11 mouse cellular contexts compared by ENCODE assay signal in genomic region chrX:153433659-153434293, GRCm38 (mm10).
DNase-seq lines count a peak whose midpoint lies in the region; ATAC-seq lines count a peak whose summit lies in the region.
"Had no signal": no experiment of that assay in that cellular context is flagged by ENCODE, and none has a peak within 500 bp of the region (broad histone marks: within the 10 kb centered on the region; RNA-seq: fewer than 3 reads in every experiment).

No protein-coding gene starts in this region.

- H3K4me3 ChIP-seq in forebrain, embryonic 13.5 days: no peak overlapping the region
- no peak overlapping the region for H3K4me3 ChIP-seq in midbrain, embryonic 10.5 days

- H3K36me3 ChIP-seq in forebrain, embryonic 13.5 days (ENCODE audit: poor library complexity, severe bottlenecking): no peaks in the 10 kb centered on the region
- no peaks in the 10 kb centered on the region for H3K36me3 ChIP-seq in midbrain, embryonic 10.5 days

- no peak overlapping the region; the same call in 1 of the 2 replicates for H3K4me2 ChIP-seq in forebrain, embryonic 13.5 days

- H3K4me1 ChIP-seq in forebrain, embryonic 13.5 days: peaks cover 6% of the 10 kb centered on the region; the same call in 1 of the 2 replicates
- peaks cover 19% of the 10 kb centered on the region for H3K4me1 ChIP-seq in midbrain, embryonic 10.5 days

- peak; percentile 5 to 6 for DNase-seq in right cerebral cortex, adult 2 months (ENCODE audit: low spot score in 2 of 2)
- DNase-seq in right cerebral cortex, postnatal 14 days: no peak
- DNase-seq in midbrain, embryonic 10.5 days (ENCODE audit: low spot score): peak; percentile 55
- peak; percentile 13 for DNase-seq in yolk sac, embryonic 10.5 days (ENCODE audit: low spot score)
- no peak for DNase-seq in liver
- no peak for DNase-seq in thymus, postnatal 4 days
- DNase-seq in heart, adult 11 months: no peak
- DNase-seq: cerebellum, adult 11 months; gastrocnemius, postnatal 10 days; kidney, postnatal 14 days had no signal

- H3K27ac ChIP-seq in forebrain, embryonic 13.5 days: no peak overlapping the region
- peak overlapping the region; percentile 84 for H3K27ac ChIP-seq in midbrain, embryonic 10.5 days (replicated peaks)

- H3K9me3 ChIP-seq in forebrain, embryonic 13.5 days (replicated peaks): no peaks in the 10 kb centered on the region
- H3K9me3 ChIP-seq in midbrain, embryonic 10.5 days (replicated peaks): no peaks in the 10 kb centered on the region

- 22% methylated on average over 5 of the region's 5 CpGs for WGBS in forebrain, embryonic 13.5 days
- 29% methylated on average over 5 of the region's 5 CpGs for WGBS in midbrain, embryonic 10.5 days

- no peaks in the 10 kb centered on the region; the same call in 1 of the 2 replicates for H3K27me3 ChIP-seq in forebrain, embryonic 13.5 days
- peaks cover 19% of the 10 kb centered on the region for H3K27me3 ChIP-seq in midbrain, embryonic 10.5 days (ENCODE audit: low read depth, poor library complexity, severe bottlenecking)

- H3K9ac ChIP-seq in forebrain, embryonic 13.5 days: no peak overlapping the region

- ATAC-seq in forebrain, embryonic 13.5 days: peak; percentile 82

Comparison
In these comparisons a context has a peak if more than half of its experiments do, and no peak if none do; other contexts are left out.
1. DNase-seq: peak in right cerebral cortex, adult 2 months (2 of 2), midbrain, embryonic 10.5 days (single experiment) and yolk sac, embryonic 10.5 days (single experiment); none in right cerebral cortex, postnatal 14 days (single experiment), liver (single experiment), thymus, postnatal 4 days (single experiment) and heart, adult 11 months (single experiment).